Mouse (Mus musculus) MEL (cell line): ENCODE measurements around the gene Inpp1. TPM values are rescaled to one million over a fixed set of nuclear protein-coding genes. Genes with fewer than 3 reads are reported as not detected.

ENCODE experiments used
- DNase-seq: peaks from one replicate; pipeline ENCODE4 v3.0.0; 2011; ENCODE audit warnings: low read depth, low spot score
- H3K27ac ChIP-seq: 2 replicates; pipeline ENCODE4 v1.5.1; 2012; ENCODE audit warnings: low read depth, mild to moderate bottlenecking, control low read depth, low read length, moderate library complexity; ENCODE audit not compliant: control insufficient read depth
- H3K27me3 ChIP-seq, 2 experiments: fragments of 150-350 bp in 1 of 2; sonication (generic) in 1 of 2; 2 replicates each; pipeline ENCODE4 v1.6.1; 2012; ENCODE audit warnings: low read length in 2 of 2, mild to moderate bottlenecking in 2 of 2, improper control_type of control experiment in 1 of 2, moderate library complexity in 1 of 2; ENCODE audit not compliant: insufficient read depth in 2 of 2, control insufficient read depth in 1 of 2
- H3K36me3 ChIP-seq, 2 experiments: 2 replicates each; pipeline ENCODE4 v1.6.1; 2012 to 2014; ENCODE audit warnings: low read length in 2 of 2, improper control_type of control experiment in 1 of 2, inconsistent platforms in 1 of 2, mild to moderate bottlenecking in 1 of 2; ENCODE audit not compliant: insufficient read depth in 2 of 2, control insufficient read depth in 1 of 2
- H3K4me1 ChIP-seq, 2 experiments: fragments of 150-350 bp in 1 of 2; sonication (generic) in 1 of 2; 2 replicates each; pipeline ENCODE4 v1.6.1; 2012; ENCODE audit warnings: low read length in 2 of 2, improper control_type of control experiment in 1 of 2, mild to moderate bottlenecking in 1 of 2; ENCODE audit not compliant: insufficient read depth in 2 of 2, control insufficient read depth in 1 of 2
- H3K4me3 ChIP-seq, 2 experiments: fragments of 150-350 bp in 1 of 2; sonication (generic) in 1 of 2; 2 replicates each; pipeline ENCODE4 v1.5.1; 2012; ENCODE audit warnings: low read depth in 2 of 2, low read length in 2 of 2, mild to moderate bottlenecking in 2 of 2, moderate library complexity in 2 of 2, control low read depth in 1 of 2, improper control_type of control experiment in 1 of 2; ENCODE audit not compliant: control insufficient read depth in 1 of 2, insufficient read depth in 1 of 2
- H3K79me2 ChIP-seq: 2 replicates; pipeline ENCODE4 v1.6.1; 2012; ENCODE audit warnings: mild to moderate bottlenecking, low read length, moderate library complexity; ENCODE audit not compliant: control insufficient read depth, poor library complexity, insufficient read depth
- H3K9ac ChIP-seq: 2 replicates; pipeline ENCODE4 v1.6.1; 2012; ENCODE audit warnings: low read depth, mild to moderate bottlenecking, control low read depth, low read length, moderate library complexity; ENCODE audit not compliant: control insufficient read depth, poor library complexity, severe bottlenecking
- H3K9me3 ChIP-seq: fragments of 150-350 bp; sonication (generic); replicated peaks from 2 replicates; pipeline ENCODE4 v1.6.1; 2012; ENCODE audit warnings: mild to moderate bottlenecking, low read length, improper control_type of control experiment, moderate library complexity; ENCODE audit not compliant: insufficient read depth
- BHLHE40 ChIP-seq: IDR thresholded peaks from 2 replicates; pipeline ENCODE4 v1.6.1; 2012; ENCODE audit warnings: low read depth, mild to moderate bottlenecking, inconsistent platforms, low read length, improper control_type of control experiment, borderline replicate concordance
- CHD2 ChIP-seq: IDR thresholded peaks from 2 replicates; pipeline ENCODE4 v1.6.1; 2011; ENCODE audit warnings: low read length, improper control_type of control experiment
- CTCF ChIP-seq, 3 experiments: IDR thresholded peaks in 2 of 3; conservative IDR thresholded peaks in 1 of 3; 2 replicates each; pipeline ENCODE4 v1.5.1; 2011 to 2012; ENCODE audit warnings: low read length in 3 of 3, low read depth in 2 of 3, mild to moderate bottlenecking in 2 of 3, improper control_type of control experiment in 1 of 3, inconsistent platforms in 1 of 3, mixed read lengths in 1 of 3, moderate library complexity in 1 of 3; ENCODE audit not compliant: control insufficient read depth in 1 of 3, insufficient read depth in 1 of 3, poor library complexity in 1 of 3, severe bottlenecking in 1 of 3
- E2F4 ChIP-seq: IDR thresholded peaks from 2 replicates; pipeline ENCODE4 v1.6.1; 2011; ENCODE audit warnings: low read depth, low read length, improper control_type of control experiment, borderline replicate concordance
- ELF1 ChIP-seq: IDR thresholded peaks from 2 replicates; pipeline ENCODE4 v1.6.1; 2014; ENCODE audit warnings: low read depth, mild to moderate bottlenecking, inconsistent platforms, low read length, improper control_type of control experiment, moderate library complexity
- EP300 ChIP-seq, 2 experiments: IDR thresholded peaks; 2 replicates each; pipeline ENCODE4 v1.6.1; 2011; ENCODE audit warnings: improper control_type of control experiment in 2 of 2, low read length in 2 of 2, low read depth in 1 of 2, mild to moderate bottlenecking in 1 of 2
- ETS1 ChIP-seq: IDR thresholded peaks from 2 replicates; pipeline ENCODE4 v1.6.1; 2012; ENCODE audit warnings: low read depth, mild to moderate bottlenecking, inconsistent platforms, low read length, improper control_type of control experiment, moderate library complexity
- GABPA ChIP-seq: IDR thresholded peaks from 2 replicates; pipeline ENCODE4 v1.6.1; 2012; ENCODE audit warnings: low read depth, mild to moderate bottlenecking, inconsistent platforms, low read length, improper control_type of control experiment, moderate library complexity
- GATA1 ChIP-seq: IDR thresholded peaks from 2 replicates; pipeline ENCODE4 v1.6.1; 2011; ENCODE audit warnings: low read depth, low read length, improper control_type of control experiment
- HCFC1 ChIP-seq: IDR thresholded peaks from 2 replicates; pipeline ENCODE4 v1.6.1; 2012; ENCODE audit warnings: low read depth, mild to moderate bottlenecking, inconsistent platforms, low read length, improper control_type of control experiment, moderate library complexity
- JUND ChIP-seq: IDR thresholded peaks from 2 replicates; pipeline ENCODE4 v1.6.1; 2011; ENCODE audit warnings: low read depth, mild to moderate bottlenecking, improper control_type of control experiment, low read length
- KAT2A ChIP-seq: conservative IDR thresholded peaks from 2 replicates; pipeline ENCODE4 v1.6.1; 2012; ENCODE audit warnings: low read depth, low read length, improper control_type of control experiment, inconsistent platforms
- MYB ChIP-seq: IDR thresholded peaks from 2 replicates; pipeline ENCODE4 v1.6.1; 2011; ENCODE audit warnings: mild to moderate bottlenecking, low read depth, low read length, improper control_type of control experiment
- MYC ChIP-seq: IDR thresholded peaks from 2 replicates; pipeline ENCODE4 v1.6.1; 2011; ENCODE audit warnings: low read depth, mild to moderate bottlenecking, low read length, improper control_type of control experiment, moderate library complexity
- NELFE ChIP-seq: IDR thresholded peaks from 2 replicates; pipeline ENCODE4 v1.6.1; 2011; ENCODE audit warnings: low read depth, low read length, improper control_type of control experiment
- NRF1 ChIP-seq: IDR thresholded peaks from 2 replicates; pipeline ENCODE4 v1.6.1; 2014; ENCODE audit warnings: low read depth, mild to moderate bottlenecking, inconsistent platforms, low read length, improper control_type of control experiment, moderate library complexity; ENCODE audit not compliant: poor library complexity, insufficient read depth, severe bottlenecking
- POLR2A ChIP-seq, 2 experiments: IDR thresholded peaks; 2 replicates each; pipeline ENCODE4 v1.6.1; 2011 to 2012; ENCODE audit warnings: low read length in 2 of 2, mild to moderate bottlenecking in 2 of 2, control low read depth in 1 of 2, improper control_type of control experiment in 1 of 2, low read depth in 1 of 2, moderate library complexity in 1 of 2; ENCODE audit not compliant: control insufficient read depth in 1 of 2, insufficient read depth in 1 of 2, poor library complexity in 1 of 2
- POLR2AphosphoS2 ChIP-seq: IDR thresholded peaks from 2 replicates; pipeline ENCODE4 v1.6.1; 2011; ENCODE audit warnings: low read length, improper control_type of control experiment
- RAD21 ChIP-seq: IDR thresholded peaks from 2 replicates; pipeline ENCODE4 v1.6.1; 2011; ENCODE audit warnings: mild to moderate bottlenecking, low read depth, low read length, improper control_type of control experiment
- RCOR1 ChIP-seq: IDR thresholded peaks from 2 replicates; pipeline ENCODE4 v1.6.1; 2012; ENCODE audit warnings: low read depth, mild to moderate bottlenecking, inconsistent platforms, low read length, improper control_type of control experiment
- SIN3A ChIP-seq: IDR thresholded peaks from 2 replicates; pipeline ENCODE4 v1.6.1; 2012; ENCODE audit warnings: low read length, improper control_type of control experiment, inconsistent platforms
- SMC3 ChIP-seq: IDR thresholded peaks from 2 replicates; pipeline ENCODE4 v1.6.1; 2011; ENCODE audit warnings: low read depth, low read length, improper control_type of control experiment
- TAL1 ChIP-seq: IDR thresholded peaks from 2 replicates; pipeline ENCODE4 v1.6.1; 2012; ENCODE audit warnings: mild to moderate bottlenecking, inconsistent platforms, low read length, moderate library complexity, mixed read lengths
- TBP ChIP-seq: IDR thresholded peaks from 2 replicates; pipeline ENCODE4 v1.8.0; 2011; ENCODE audit warnings: low read depth, low read length, improper control_type of control experiment
- TCF12 ChIP-seq: IDR thresholded peaks from 2 replicates; pipeline ENCODE4 v1.6.1; 2014; ENCODE audit warnings: low read depth, mild to moderate bottlenecking, inconsistent platforms, low read length, improper control_type of control experiment, moderate library complexity
- USF2 ChIP-seq, 2 experiments: IDR thresholded peaks; 2 replicates each; pipeline ENCODE4 v1.6.1; 2011 to 2012; ENCODE audit warnings: improper control_type of control experiment in 2 of 2, low read length in 2 of 2, borderline replicate concordance in 1 of 2, inconsistent platforms in 1 of 2, low read depth in 1 of 2, mild to moderate bottlenecking in 1 of 2; ENCODE audit not compliant: insufficient read depth in 1 of 2
- ZKSCAN1 ChIP-seq: IDR thresholded peaks from 2 replicates; pipeline ENCODE4 v1.6.1; 2012; ENCODE audit warnings: low read depth, mild to moderate bottlenecking, inconsistent platforms, low read length, improper control_type of control experiment, moderate library complexity
- ZMIZ1 ChIP-seq: IDR thresholded peaks from 2 replicates; pipeline ENCODE4 v1.6.1; 2012; ENCODE audit warnings: low read depth, mild to moderate bottlenecking, inconsistent platforms, low read length, improper control_type of control experiment, moderate library complexity
- ZNF384 ChIP-seq: IDR thresholded peaks from 2 replicates; pipeline ENCODE4 v1.6.1; 2012; ENCODE audit warnings: low read depth, mild to moderate bottlenecking, inconsistent platforms, low read length, improper control_type of control experiment
- polyA plus RNA-seq, 2 experiments: library from polyadenylated mRNA; stranded (reverse) in 1 of 2; unstranded in 1 of 2; fragments of >175 nt in 1 of 2; fragments of >200 nt in 1 of 2; gene quantifications; 2 replicates each; pipeline versions ENCODE4 v1.2.1 to v1.2.4; 2012; ENCODE audit warnings: low replicate concordance in 2 of 2, low read depth in 1 of 2; ENCODE audit not compliant: insufficient read length in 2 of 2, insufficient read depth in 1 of 2, missing spikeins in 1 of 2
- total RNA-seq: library from RNA; depleted of rRNA; stranded (reverse); fragments of 300-350 nt; gene quantifications from 2 replicates; pipeline ENCODE4 v1.2.3, GENCODE M21; 2012

The Inpp1 gene
- total and polyA plus RNA-seq, 3 experiments = 0.96 to 5.9 TPM; not detected in 1

- Histone ChIP-seq H3K4me3 (peak overlapping the region; percentile 12 to 15; a peak in 3 of 4 replicates), H3K4me1 (peaks cover 9 to 10% of the 10 kb centered on the region in 2 experiments), H3K36me3 (peaks cover 0 to 11% of the 10 kb centered on the region in 2 experiments; a peak in 2 of 4 replicates), H3K79me2 (no peaks in the 10 kb centered on the region)
- TF ChIP-seq JUND (no peak), TCF12 (peak; percentile 34; the same call in 1 of the 2 replicates), CTCF (IDR thresholded peaks at IDR 0.05 in 2 of 3, conservative IDR thresholded peaks at IDR 0.05 in 1 of 3; ENCODE audit: control insufficient read depth in 1 of 3, insufficient read depth in 1 of 3, low read depth in 2 of 3, low read length in 3 of 3, poor library complexity in 1 of 3, severe bottlenecking in 1 of 3) (no peak), POLR2AphosphoS2 (no peak), CHD2 (no peak), NRF1 (no peak), ZKSCAN1 (no peak), SIN3A (peak; percentile 89), EP300 (IDR thresholded peaks at IDR 0.05; ENCODE audit: low read depth in 1 of 2, low read length in 2 of 2) (peak; percentile 71 to 77; a peak in 3 of 4 replicates), RAD21 (no peak), TAL1 (peak; percentile 12; the same call in 1 of the 2 replicates), USF2 (IDR thresholded peaks at IDR 0.05; ENCODE audit: borderline replicate concordance in 1 of 2, insufficient read depth in 1 of 2, low read depth in 1 of 2, low read length in 2 of 2) (no peak), TBP (no peak), POLR2A (IDR thresholded peaks at IDR 0.05; ENCODE audit: control insufficient read depth in 1 of 2, insufficient read depth in 1 of 2, low read depth in 1 of 2, low read length in 2 of 2, poor library complexity in 1 of 2) (peak in 1 of 2 experiments; percentile 51; a peak in 2 of 4 replicates), RCOR1 (no peak), SMC3 (no peak), MYB (peak; percentile 73), GATA1 (peak; percentile 26; the same call in 1 of the 2 replicates), ELF1 (peak; percentile 20; the same call in 1 of the 2 replicates), HCFC1 (no peak; the same call in 1 of the 2 replicates), GABPA (no peak), MYC (peak; percentile 56; the same call in 1 of the 2 replicates), KAT2A (no peak), ETS1 (peak; percentile 92), ZMIZ1 (no peak), E2F4 (no peak), NELFE (no peak), ZNF384 (peak; percentile 82), BHLHE40 (no peak)
- TF ChIP-seq, all 39 proteins: peak for 11
- H3K9me3 ChIP-seq = no peaks in the 10 kb centered on the region
- H3K27ac ChIP-seq = peak overlapping the region; percentile 54
- H3K9ac ChIP-seq = peak overlapping the region; percentile 18
- H3K27me3 ChIP-seq = no peaks in the 10 kb centered on the region
- DNase-seq = peak; percentile 90
Observed at GRCm38 (mm10) chr1:52800340-52800740, 17.1 kb downstream of the Inpp1 start.
